Mouse (Mus musculus): ENCODE data around the gene Nsf. TPM values are rescaled to one million over a fixed set of nuclear protein-coding genes. Genes with fewer than 3 reads are reported as not detected.

The Nsf gene
- 10 to 100 TPM; 42.0 to 54.1 TPM for total RNA-seq (2023)

GRCm38 (mm10) chr11:103953896-103954292 lies at the start of gene Nsf:
Nsf (minus strand) TSS chr11:103954056.

GRCm38 (mm10) chr11:103773387-103774227 lies 180.2 kb downstream of the Nsf start, which contains the start of gene Wnt3:
Wnt3 (plus strand) TSS chr11:103774150.

Other genes starting within 250 kb of the Nsf start
- not detected for gene Wnt9b, start 204.2 kb downstream of the Nsf start, total RNA-seq (2023)
- gene Wnt3, start 179.9 kb downstream of the Nsf start, total RNA-seq (2023): not detected
- 10 to 100 TPM; 18.4 to 22.0 TPM for gene Arf2, start 12.7 kb upstream of the Nsf start, total RNA-seq (2023)
- not detected for gene Crhr1, start 178.8 kb upstream of the Nsf start, total RNA-seq (2023)
- not detected for gene Sppl2c, start 232.3 kb upstream of the Nsf start, total RNA-seq (2023)